Mouse (Mus musculus) activated CD4-positive, CD25-positive, alpha-beta regulatory T cell, adult 4 months (primary cell): Measurements from ENCODE around the gene Sgk2. TPM values are rescaled to one million over a fixed set of nuclear protein-coding genes. Genes with fewer than 3 reads are reported as not detected.
"Not testable (repeated sequence)": the region's sequence is repeated elsewhere in the genome, so short reads cannot be mapped to it uniquely, and the experiment has no call there.

Source experiments
- ATAC-seq: one replicate; pipeline ENCODE4 v1.8.0; 2017
- polyA plus RNA-seq, 2 experiments: library from polyadenylated mRNA; unstranded; fragments of 100-300 nt; shearing (Covaris generic); gene quantifications; one replicate each; pipeline ENCODE4 v1.2.1; 2017

Sgk2 gene
- polyA plus RNA-seq, 2 experiments from 2014 or later: 0.16 TPM; not detected in 1

DNA sequence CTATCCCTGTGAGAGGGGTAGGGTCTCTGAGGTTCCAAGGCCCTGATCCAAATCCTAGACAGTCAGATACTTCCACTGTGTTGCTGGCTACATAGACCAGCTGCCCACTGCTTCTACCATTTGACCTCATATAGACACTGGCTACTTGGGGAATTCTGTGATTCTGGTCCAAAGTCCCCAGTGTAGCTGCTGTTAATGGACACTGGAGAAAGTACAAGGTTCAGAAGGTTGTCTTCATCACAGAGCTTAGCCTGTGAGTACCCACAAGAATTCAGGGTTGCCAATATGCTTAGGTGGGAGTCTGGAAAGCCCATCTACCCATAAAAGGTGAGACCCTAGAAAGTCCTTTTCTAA lies 4.9 kb downstream of the Sgk2 start:
- ATAC-seq: no peak

DNA sequence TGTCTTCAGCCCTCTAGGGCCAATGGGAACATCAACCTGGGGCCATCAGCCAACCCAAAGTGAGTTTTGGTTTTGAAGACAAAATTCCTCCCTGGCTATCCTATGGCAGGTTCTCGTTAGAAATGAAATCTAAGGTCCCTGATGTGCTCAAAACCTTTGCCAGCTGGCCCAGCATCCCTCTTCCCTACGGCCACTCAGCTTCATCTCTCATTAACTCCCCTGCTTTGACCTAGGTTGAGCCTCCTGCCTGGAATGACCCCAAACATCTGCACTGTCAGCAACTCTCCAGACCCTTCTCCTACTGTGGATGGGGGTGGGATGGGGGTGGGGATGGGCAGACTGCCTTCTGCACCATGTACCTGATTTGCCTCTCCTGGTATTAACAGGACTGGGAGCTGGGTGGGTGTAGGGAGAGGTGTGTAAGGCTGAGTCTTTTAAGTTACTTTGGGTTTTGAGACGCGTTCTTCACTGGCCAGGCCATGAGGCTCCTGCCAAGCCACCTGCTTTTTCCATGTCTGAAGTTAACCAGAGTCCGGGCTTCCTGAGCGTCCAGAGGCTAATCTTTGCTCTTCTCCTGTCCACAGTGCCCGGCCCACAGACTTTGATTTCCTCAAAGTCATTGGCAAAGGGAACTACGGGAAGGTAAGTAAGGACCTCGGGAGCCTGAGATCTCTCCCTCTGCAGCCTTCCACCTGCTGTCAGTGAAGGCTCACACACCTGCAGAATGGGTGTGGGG lies 6.9 kb downstream of the Sgk2 start:
- ATAC-seq: no peak

DNA sequence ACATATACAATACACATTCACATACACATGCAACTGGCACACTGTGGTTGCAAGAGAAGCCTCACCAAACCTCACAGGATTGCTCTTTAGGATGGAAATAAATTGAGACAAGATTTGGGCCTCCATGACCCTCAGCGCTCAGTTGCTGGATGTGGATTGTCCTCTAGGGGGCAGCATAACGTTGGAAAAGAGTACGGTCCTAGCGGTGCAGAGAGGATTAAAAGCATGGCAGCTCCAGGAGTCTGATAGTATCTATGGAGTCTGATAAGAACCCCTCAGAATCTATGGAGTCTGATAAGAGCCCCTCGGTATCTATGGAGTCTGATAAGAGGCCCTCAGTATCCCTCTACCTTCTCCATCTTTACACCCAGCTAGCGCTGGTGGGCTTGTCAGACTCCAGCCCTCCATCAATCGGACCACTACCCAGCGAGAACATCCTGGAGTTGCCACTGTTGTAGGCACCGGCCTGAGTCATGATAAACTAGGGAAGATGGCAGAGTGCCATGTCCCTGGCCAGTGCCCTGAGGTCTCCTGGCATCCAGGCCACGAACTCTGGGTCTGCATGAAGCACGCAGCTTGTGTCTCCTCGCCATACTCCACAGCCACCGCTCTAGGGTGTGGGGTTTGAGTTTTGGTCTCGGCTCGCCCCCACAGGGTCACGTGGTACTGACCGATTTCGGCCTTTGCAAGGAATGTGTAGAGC lies 11.5 kb downstream of the Sgk2 start:
- peak; percentile 69 for ATAC-seq

DNA sequence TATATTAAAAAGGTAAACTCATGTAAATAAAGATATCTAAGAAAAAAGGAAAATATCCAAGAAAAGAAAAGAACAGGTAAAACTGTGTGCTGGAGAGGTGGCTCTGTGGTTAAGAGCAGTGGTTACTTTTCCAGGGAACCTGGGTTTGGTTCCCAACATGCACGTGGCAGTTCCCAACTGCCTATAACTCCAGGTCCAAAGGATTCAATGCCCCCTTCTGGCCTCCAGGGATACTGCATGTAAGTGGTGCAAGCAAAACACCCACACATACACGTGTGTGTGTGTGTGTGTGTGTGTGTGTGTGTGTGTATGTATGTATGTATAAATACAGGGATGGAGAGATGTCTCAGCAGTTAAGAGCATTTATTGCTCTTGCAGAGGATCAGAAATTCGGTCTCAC lies 12.6 kb downstream of the Sgk2 start:
- no peak for ATAC-seq

DNA sequence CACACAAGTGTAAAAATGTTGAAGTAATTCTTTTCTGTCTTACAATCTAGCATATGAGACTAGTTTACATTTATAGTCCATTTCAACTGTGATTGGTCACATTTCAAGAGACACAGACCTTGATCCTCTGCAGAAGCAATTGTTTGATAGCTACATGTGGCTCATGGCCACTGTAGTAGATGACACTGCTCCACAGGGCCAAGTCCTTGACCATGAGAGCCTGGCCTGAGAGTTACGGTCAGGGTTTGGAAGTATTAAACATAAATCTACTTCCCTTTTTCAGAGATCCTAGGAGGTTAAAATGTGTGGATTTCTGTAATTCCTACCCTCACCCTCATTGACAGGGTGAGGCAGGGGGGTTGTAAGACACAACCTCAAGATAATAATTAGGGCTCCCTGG lies 13.9 kb downstream of the Sgk2 start:
- no peak for ATAC-seq

DNA sequence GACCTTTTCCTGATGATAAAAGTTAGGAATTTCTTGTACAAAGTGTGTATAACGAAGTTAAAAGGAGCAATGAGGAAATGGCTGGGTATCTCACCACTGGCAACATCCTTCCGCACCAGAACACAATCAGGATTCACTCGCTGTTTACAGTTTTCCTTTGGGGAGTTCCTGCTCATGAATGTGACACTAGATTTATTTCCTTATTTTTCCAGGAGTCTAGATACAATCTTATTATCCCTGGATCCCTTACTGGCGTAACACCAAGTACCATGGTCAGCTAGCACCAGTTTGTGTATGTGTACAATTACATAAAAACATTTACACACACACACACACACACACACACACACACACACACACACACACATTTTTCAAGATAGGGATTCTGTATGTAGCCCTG lies 20.2 kb downstream of the Sgk2 start:
- ATAC-seq: no peak

DNA sequence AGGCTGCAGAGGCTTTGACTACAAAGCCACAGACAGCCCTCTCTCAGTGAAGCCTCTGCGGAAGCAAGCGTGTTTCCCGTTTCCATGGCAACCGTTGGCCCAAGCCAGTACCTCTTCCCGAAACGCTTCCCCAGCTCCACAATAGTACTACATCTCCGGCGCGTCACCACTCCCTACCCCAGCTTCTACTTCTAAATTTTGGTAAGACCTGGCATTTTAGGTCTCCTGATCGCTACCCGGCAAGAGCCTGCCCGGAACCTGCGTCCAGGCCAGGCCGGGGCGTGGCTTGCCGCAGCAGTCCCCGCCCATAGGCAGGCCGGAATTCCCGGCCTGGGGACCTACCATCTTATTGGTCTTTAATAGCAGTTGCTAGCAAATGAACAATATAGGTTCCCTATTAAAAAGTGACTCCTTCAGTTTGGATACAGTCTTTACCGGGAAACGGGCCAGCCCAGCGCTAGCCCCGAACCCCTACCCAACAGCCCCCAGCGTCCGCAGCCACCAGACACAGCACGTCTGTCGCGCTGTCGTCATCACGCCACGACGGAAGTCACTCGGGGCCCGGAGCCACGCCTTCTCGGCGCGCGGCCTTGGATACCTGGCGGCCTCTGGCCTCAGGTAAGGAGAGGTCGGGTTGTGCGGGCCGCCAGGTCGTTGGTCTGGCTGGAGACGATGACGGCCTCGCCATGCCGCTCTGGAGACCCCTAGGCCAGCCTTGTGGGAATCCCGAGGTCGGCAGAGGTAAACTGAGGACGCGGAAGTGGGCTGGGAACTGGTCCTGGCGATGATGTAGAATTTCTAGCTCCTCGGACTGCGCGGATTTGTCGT lies 30.0 kb downstream of the Sgk2 start, which contains the start of gene Ift52:
Ift52 (plus strand) TSS at position 439 of the 828 bp plus-strand sequence.
- ATAC-seq: peak; percentile 90

DNA sequence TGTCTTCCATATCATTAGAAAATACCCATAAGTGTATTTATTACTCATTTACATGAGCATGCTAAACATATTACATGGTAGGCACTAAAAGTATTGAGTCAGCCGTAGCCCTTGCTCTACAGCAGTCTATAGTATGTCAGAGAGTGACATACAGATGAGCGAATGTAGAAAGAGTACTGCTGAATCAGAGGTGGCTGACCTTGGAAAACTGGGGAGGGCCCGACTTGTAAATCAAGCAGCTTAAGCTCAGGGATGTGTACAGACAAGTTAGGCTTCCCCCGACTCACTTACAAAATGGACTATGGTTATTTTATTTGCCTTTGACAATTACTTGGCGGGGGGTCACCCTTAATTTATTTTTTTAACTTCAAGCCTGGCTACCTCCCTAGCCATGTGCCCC lies 44.2 kb downstream of the Sgk2 start:
- ATAC-seq: no peak

DNA sequence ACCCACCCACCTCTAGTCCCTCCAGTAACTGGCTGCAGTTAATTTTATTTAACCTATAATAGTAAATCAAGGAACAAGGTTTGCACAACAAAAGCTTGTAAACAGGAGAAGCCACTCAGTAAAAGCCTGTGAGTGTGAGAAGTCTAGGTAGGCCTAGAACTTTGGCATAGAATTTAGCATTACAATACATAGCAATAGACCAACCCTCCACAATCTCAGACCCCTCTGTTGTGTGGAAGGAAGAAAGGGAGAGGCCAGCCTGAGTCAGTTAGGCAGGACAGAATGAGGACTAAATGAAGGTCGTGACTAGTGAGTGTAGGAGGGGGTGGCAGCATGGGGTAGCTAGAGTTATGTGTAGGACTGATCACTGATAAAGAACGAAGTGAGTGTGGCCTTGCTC lies 44.6 kb downstream of the Sgk2 start:
- ATAC-seq: no peak

DNA sequence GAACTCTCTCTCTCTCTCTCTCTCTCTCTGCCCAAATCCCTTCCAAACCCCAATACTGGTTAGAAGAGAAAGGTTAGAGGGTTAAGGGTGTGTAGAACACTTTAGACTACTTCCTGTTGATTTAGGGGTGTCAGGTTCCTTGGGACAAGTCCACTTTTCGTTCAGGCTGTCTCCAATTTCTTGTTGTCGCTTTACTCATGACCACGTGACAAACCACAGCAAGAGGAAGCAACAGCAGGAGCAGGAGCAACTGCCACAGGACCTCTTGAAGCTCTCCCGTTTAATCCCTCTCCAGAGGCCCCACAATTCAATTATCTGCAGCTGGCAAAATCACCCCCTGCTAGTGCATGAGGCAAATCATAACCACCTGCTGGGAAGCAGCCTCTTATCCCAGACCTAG lies 45.5 kb downstream of the Sgk2 start:
- no peak for ATAC-seq

DNA sequence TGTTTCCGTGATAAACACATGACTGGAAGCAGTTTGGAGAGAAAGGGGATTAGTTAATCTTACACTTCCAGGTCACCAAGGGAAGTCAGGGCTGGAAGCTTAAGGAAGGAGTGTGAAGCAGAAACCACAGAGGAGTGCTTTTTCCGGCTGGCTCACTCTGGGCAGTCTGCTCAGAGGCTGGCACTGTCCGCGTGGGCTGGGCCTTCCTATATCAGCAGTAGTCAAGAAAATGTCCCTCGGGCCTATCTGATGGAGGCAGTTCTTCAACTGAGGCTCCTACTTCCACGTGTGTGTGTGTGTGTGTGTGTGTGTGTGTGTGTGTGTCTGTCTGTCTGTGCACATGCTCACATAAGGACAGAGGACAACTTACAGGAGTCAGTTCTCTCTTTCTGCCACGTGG lies 52.8 kb downstream of the Sgk2 start:
- no peak for ATAC-seq

DNA sequence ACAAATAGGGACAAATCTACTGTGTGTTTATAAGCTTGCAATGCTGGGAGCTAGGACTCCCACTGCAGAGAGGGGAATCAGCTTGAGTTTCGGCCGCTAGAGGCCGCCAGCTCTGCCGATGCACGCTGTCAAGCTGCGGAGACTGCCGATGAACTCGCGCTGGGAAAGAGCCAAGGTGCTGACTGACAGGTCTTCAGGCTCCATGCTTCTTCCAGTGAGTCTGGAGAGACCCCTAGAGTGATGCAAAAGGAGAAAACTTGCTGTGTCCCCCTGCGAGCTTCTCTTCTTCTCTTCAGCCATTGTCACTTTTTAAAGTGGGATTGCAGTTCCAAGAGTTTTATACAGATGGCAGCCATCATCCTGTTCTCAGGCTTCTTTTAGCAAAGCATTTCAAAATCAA lies 61.0 kb downstream of the Sgk2 start:
- peak; percentile 86 for ATAC-seq

DNA sequence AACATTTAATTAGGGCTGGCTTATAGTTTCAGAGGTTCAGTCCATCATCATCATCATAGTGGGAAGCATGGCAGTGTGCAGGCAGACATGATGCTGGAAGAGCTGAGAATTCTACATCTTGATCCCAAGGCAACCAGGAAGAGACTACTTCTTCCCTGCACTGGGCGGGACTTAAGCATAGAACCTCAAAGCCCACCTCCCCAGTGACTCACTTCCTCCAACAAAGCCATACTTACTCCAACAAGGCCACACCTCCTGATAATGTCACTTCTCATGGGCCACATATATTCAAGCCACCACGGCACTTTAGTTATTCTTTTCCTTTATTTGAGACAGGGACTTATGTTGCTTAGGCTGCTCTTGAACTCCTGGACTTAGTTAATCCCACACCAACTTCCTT lies 62.0 kb downstream of the Sgk2 start:
- ATAC-seq: no peak

DNA sequence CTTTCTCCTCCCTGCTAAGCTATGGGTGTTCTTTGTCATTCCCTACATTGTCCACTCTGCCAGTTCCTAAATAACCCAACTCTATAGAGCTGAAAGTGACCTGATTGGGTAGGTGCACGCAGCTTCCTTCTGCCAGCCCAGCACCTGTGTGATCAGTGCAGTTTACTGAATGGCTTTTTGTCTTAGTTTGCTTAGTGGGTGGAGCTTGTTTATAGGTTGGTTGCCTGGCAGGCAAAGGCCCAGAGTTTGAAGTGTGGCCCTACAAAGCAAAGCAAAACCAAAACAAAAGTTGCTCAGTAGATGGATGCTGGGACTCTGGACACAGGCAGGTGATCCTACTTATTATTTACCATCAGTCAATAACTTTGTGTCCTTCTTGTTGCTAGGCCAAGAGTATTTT lies 64.6 kb downstream of the Sgk2 start:
- ATAC-seq: no peak

DNA sequence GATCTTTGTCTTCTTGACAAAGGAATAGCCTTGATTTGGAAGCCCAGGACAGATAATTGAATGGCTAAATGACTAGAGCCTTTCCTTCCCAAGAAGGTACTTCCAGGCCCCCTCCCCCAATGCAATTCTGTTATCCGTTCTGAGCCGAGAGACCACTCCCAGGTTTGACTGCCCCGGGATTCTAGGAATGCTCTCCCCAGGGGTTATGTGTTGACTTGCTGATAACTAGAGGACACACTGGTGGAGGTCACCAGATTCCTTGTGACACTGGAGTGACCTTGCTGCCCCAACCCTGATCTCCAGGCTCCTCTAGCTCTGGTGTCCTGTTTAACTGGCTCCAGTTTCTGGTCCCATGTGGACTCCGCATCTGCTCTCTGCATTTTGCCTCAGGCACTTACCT lies 65.0 kb downstream of the Sgk2 start:
- no peak for ATAC-seq

DNA sequence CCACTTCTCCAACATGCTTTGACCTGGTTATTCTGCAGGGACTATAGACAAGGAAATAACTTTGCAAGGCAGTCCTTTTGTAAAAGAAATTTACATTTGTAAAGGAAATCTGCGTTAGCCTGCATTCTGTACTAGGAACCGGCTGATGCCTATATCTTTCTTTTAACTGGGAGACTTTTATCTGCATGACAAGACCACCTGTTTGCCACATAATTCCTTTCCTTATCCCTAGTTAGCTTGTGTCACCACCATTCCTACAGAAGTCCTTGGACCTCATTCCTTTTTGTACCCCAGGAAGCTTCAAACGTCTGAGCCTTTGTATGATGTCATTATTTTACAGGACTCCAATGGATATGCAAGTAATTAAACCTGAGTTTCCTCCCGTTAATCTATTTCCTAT lies 65.7 kb downstream of the Sgk2 start:
- ATAC-seq: no peak

DNA sequence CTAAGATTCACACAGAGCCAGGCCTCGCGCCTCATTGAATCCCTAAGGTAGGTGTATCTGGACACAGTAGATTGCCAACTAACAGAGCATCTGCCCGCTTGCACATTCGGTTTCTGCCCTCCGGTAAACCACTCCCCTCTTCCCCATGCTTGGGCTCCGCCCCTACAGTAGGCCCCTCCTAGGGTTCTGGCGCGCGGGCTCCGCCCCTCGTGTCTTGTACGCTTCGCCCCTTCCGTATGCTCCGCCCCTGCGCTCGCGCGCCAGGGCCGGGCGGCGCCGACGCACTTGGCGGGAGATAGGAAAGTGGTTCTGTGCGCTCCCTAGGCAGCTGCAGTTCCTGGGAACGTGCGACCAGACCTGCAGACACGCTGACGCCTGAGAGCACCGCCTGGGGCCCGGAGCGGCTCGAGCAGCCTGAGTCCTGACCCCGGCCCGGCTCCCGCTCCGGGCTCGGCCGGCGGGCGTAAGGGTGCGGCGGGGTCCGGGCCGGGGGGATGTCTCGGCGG lies 67.3 kb downstream of the Sgk2 start, which contains the start of gene Mybl2:
Mybl2 (plus strand) TSS at position 353 of the 506 bp plus-strand sequence.
- ATAC-seq: peak; percentile 100

DNA sequence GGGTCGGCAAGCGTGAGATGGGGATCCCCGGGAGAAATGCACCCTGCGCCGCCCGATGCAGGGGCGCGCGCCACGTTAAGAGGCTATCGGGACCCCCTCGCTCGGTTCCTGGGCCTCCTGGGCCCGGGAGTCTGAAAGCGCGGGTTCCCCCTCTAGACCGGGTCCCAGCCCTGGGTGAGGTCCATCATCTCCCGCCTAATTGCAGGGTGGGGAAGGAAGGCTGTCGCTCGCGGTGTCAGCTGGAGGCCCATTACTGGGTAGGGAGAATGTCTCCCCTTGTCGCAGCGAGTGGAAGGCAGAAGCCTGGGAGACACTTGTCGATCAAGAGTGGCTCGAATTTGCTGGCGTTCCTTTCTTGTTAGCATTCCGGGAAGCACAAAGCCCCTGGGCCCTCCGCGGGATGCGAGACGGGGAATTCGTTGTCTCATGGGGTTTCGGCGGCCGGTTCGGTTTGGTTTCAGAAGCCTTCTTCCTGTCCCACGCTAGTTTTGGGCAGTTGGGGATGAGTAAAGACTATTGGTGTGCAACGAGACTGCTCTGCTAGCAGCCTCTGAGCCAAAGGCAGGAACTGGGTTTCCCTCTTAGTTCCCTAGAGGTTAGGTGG lies 67.9 kb downstream of the Sgk2 start:
- no peak for ATAC-seq

DNA sequence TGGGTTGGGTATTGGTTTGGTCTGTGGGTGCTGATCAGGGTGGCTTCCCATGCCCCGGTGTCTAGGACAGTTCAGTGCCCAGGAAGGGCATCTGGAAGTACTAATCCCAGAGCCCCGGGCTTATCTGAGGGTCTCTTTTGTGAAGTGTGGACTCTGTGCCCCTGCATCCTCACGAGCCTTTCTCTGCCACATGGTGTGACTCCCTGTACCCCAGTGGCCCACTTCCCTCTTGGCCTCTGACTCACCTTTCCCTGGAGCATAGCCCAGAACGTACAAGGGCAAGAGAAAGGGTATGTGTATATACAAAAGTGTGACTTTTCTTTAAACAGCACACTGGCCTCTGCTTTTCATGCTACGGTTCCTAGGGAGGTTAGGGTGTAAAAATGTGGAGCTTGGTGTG lies 68.6 kb downstream of the Sgk2 start:
- no peak for ATAC-seq

DNA sequence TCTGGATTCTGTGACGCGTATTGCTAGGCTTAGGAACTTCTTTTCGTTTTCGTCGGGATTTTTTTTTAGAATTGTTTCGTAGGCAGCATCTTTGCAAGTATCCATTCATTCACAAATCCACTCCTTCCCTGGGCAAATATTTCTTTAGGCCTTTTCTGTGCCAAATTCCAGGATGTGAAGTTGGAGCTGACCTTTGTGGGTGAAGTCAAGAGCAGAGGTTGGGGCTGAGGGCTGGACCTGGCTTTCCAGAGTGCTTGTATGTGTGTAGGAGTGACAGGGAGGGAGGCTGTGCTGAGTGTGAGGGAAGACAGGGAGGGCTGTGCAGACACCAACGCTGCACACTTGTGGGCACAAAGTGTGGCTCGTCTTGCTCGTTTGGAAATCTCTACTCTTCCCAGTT lies 69.5 kb downstream of the Sgk2 start:
- ATAC-seq: no peak

DNA sequence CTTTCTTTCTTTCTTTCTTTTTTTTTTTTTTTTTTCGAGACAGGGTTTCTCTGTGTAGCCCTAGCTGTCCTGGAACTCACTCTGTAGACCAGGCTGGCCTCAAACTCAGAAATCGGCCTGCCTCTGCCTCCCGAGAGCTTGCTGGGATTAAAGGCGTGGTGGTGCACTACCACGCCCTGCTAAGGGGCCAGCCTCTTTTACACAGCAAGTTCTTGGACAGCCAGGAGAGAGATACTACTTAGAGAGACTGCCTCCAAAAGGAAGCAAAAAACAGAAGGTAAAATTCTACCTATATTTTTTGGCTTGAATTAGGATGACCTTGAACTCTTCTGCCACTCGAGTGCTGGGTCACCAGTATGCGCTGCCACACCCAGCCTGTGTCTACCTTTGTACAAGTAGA lies 71.9 kb downstream of the Sgk2 start:
- not testable (repeated sequence) for ATAC-seq

DNA sequence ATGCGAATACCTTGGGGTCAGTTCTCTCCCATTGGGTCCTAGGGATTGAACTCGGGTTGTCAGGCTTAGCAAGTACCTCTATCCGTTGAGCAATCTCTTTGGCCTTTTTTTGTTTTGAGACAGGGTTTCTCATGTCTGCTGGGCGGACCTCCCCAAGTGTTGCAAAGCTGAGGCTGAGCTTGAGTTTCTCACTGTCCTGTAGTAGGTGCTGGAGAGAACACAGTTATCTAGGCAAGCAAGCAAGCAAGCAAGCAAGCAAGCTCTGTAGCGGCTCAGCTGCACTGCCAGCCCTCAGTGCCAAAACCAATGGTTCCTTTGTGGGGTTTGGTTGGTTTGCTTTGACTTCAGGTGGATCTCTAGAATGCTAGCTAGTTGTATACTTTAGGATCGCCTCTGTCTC lies 73.5 kb downstream of the Sgk2 start:
- no peak for ATAC-seq
